Mouse (Mus musculus) urinary bladder, postnatal 36 days (tissue): ENCODE results near the gene March1.

Experiments
- DNase-seq, 2 experiments: peaks; one replicate each; pipeline ENCODE4 v3.0.0; 2022; ENCODE audit warnings: low spot score in 2 of 2, mixed read lengths in 1 of 2

March1 gene

GRCm38 (mm10) chr8:65987665-65988064 is 370.0 kb downstream of the March1 start:
- DNase-seq = no peak

GRCm38 (mm10) chr8:66022815-66023214 is 405.1 kb downstream of the March1 start:
- DNase-seq = no peak

GRCm38 (mm10) chr8:66033651-66034050 is 416.0 kb downstream of the March1 start:
- DNase-seq = no peak

GRCm38 (mm10) chr8:66034429-66034828 is 416.7 kb downstream of the March1 start:
- DNase-seq = no peak

GRCm38 (mm10) chr8:66094152-66094551 is 476.5 kb downstream of the March1 start:
- DNase-seq = no peak

GRCm38 (mm10) chr8:66098148-66098547 is 480.4 kb downstream of the March1 start:
- DNase-seq = no peak

GRCm38 (mm10) chr8:66119294-66119693 is 501.6 kb downstream of the March1 start:
- DNase-seq = no peak

GRCm38 (mm10) chr8:66159648-66160047 is 541.9 kb downstream of the March1 start:
- no peak for DNase-seq

GRCm38 (mm10) chr8:66166835-66167234 is 549.1 kb downstream of the March1 start:
- DNase-seq = no peak

GRCm38 (mm10) chr8:66167405-66168173 is 549.9 kb downstream of the March1 start:
- DNase-seq = no peak

- DNase-seq = no peak
Measured at GRCm38 (mm10) chr8:66179336-66179735, 561.6 kb downstream of the March1 start.

- DNase-seq = no peak
Measured at GRCm38 (mm10) chr8:66181265-66181664, 563.6 kb downstream of the March1 start.

GRCm38 (mm10) chr8:66182257-66182656 is 564.6 kb downstream of the March1 start:
- DNase-seq = no peak

- no peak for DNase-seq
Measured at GRCm38 (mm10) chr8:66183454-66183853, 565.8 kb downstream of the March1 start.

GRCm38 (mm10) chr8:66185226-66185625 is 567.5 kb downstream of the March1 start:
- DNase-seq = no peak

- no peak for DNase-seq
Measured at GRCm38 (mm10) chr8:66194416-66194815, 576.7 kb downstream of the March1 start.

GRCm38 (mm10) chr8:66200169-66200568 is 582.5 kb downstream of the March1 start:
- DNase-seq = no peak

GRCm38 (mm10) chr8:66203814-66204438 is 586.2 kb downstream of the March1 start:
- no peak for DNase-seq

GRCm38 (mm10) chr8:66209553-66209952 is 591.9 kb downstream of the March1 start:
- DNase-seq = no peak

- no peak for DNase-seq
Measured at GRCm38 (mm10) chr8:66210294-66210693, 592.6 kb downstream of the March1 start.

- no peak for DNase-seq
Measured at GRCm38 (mm10) chr8:66219974-66220373, 602.3 kb downstream of the March1 start.

- DNase-seq = no peak
Measured at GRCm38 (mm10) chr8:66229931-66230330, 612.2 kb downstream of the March1 start.

GRCm38 (mm10) chr8:66269546-66269945 is 651.8 kb downstream of the March1 start:
- no peak for DNase-seq
